Mouse (Mus musculus): ENCODE data around the gene Olfr1474. TPM values are rescaled to one million over a fixed set of nuclear protein-coding genes. Genes with fewer than 3 reads are reported as not detected.

Gene Olfr1474
- total RNA-seq (2023), result not detected

GRCm38 (mm10) chr19:13469265-13469664 is at the start of gene Olfr1474:
TSS of gene Olfr1474 (plus strand) at chr19:13469565.

GRCm38 (mm10) chr19:13443109-13443508 is 26.3 kb upstream of the Olfr1474 start, which contains the start of gene Olfr1471:
TSS of gene Olfr1471 (plus strand) at chr19:13443409.

DNA sequence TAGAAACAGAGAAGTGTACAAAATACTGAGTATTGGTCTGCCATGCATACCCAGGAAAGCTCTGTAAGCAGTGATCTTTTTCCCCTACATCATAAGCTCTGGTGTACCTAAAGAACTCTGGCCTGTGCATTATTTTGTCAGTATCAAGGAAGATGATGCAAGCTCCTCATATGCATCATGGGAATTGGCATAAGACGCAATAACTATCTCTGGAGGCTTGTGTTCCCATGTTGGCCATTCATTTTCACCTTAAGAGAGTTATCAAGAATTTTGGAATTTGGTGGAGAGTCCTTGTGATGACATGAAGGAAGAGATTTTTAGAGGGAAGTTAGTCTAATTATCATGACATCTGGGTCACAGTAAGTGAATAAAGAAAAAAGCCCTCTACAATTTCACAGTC is 13.4 kb upstream of the Olfr1474 start, which contains the start of gene Olfr1472:
Gene Olfr1472 (minus strand): TSS at position 101 of the 400 bp plus-strand sequence.

GRCm38 (mm10) chr19:13480096-13480495 is 10.7 kb downstream of the Olfr1474 start, which contains the start of gene Olfr1475:
TSS of gene Olfr1475 (minus strand) at chr19:13480196.

DNA sequence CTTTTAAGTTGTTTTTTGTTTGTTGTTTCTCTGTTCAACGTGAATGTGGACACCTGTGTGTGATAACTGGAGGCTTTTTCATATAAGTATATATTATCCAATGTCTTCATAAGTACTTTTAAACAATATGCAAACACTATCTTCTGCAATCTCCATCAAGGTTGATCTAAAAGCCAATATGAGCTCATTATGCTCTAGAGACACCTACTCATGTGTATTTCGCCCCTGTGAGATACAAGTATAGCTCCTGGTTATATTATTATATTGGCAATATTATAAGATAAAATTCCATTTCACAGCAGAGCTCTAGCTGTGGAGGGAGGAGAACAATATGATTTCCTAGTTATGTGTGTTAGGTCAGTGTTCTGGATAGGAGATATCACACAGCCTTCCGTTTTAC is 30.9 kb downstream of the Olfr1474 start, which contains the start of gene Olfr1477:
Gene Olfr1477 (plus strand): TSS at position 301 of the 400 bp plus-strand sequence.

Other genes with a start within 250 kb of the Olfr1474 start
- not detected for gene Olfr1463, start 238.2 kb upstream of the Olfr1474 start, total RNA-seq (2023)
- not detected for gene Olfr1465, start 154.0 kb upstream of the Olfr1474 start, total RNA-seq (2023)
- not detected for gene Olfr1466, start 130.7 kb upstream of the Olfr1474 start, total RNA-seq (2023)
- gene Olfr1467, start 107.3 kb upstream of the Olfr1474 start, total RNA-seq (2023), result not detected
- gene Olfr1469, start 61.7 kb upstream of the Olfr1474 start, total RNA-seq (2023), result not detected
- gene Olfr1471, start 26.2 kb upstream of the Olfr1474 start, total RNA-seq (2023), result not detected
- not detected for gene Olfr1472, start 13.5 kb upstream of the Olfr1474 start, total RNA-seq (2023)
- gene Olfr1475, start 10.6 kb downstream of the Olfr1474 start, total RNA-seq (2023), result not detected
- gene Olfr1477, start 31.0 kb downstream of the Olfr1474 start, total RNA-seq (2023), result not detected
- not detected for gene Olfr1480, start 58.3 kb downstream of the Olfr1474 start, total RNA-seq (2023)
- not detected for gene Olfr1484, start 113.9 kb downstream of the Olfr1474 start, total RNA-seq (2023)
- not detected for gene Olfr1487, start 147.8 kb downstream of the Olfr1474 start, total RNA-seq (2023)
- gene Olfr1489, start 162.1 kb downstream of the Olfr1474 start, total RNA-seq (2023), result not detected
- gene Olfr1490, start 181.5 kb downstream of the Olfr1474 start, total RNA-seq (2023), result not detected
- gene Olfr1491, start 227.7 kb downstream of the Olfr1474 start, total RNA-seq (2023), result not detected

Measured in monocyte, adult 59 days (primary cell).